Mouse (Mus musculus) MEL (cell line): ENCODE measurements around the gene Slco2a1.

Source experiments
- BHLHE40 ChIP-seq: IDR thresholded peaks from 2 replicates; pipeline ENCODE4 v1.6.1; 2012; ENCODE audit warnings: low read depth, mild to moderate bottlenecking, inconsistent platforms, low read length, improper control_type of control experiment, borderline replicate concordance
- CTCF ChIP-seq, 3 experiments: IDR thresholded peaks in 2 of 3; conservative IDR thresholded peaks in 1 of 3; 2 replicates each; pipeline ENCODE4 v1.5.1; 2011 to 2012; ENCODE audit warnings: low read length in 3 of 3, low read depth in 2 of 3, mild to moderate bottlenecking in 2 of 3, improper control_type of control experiment in 1 of 3, inconsistent platforms in 1 of 3, mixed read lengths in 1 of 3, moderate library complexity in 1 of 3; ENCODE audit not compliant: control insufficient read depth in 1 of 3, insufficient read depth in 1 of 3, poor library complexity in 1 of 3, severe bottlenecking in 1 of 3
- EP300 ChIP-seq, 2 experiments: IDR thresholded peaks; 2 replicates each; pipeline ENCODE4 v1.6.1; 2011; ENCODE audit warnings: improper control_type of control experiment in 2 of 2, low read length in 2 of 2, low read depth in 1 of 2, mild to moderate bottlenecking in 1 of 2
- ETS1 ChIP-seq: IDR thresholded peaks from 2 replicates; pipeline ENCODE4 v1.6.1; 2012; ENCODE audit warnings: low read depth, mild to moderate bottlenecking, inconsistent platforms, low read length, improper control_type of control experiment, moderate library complexity
- MAX ChIP-seq: IDR thresholded peaks from 2 replicates; pipeline ENCODE4 v1.6.1; 2011; ENCODE audit warnings: low read length, improper control_type of control experiment
- MYC ChIP-seq: IDR thresholded peaks from 2 replicates; pipeline ENCODE4 v1.6.1; 2011; ENCODE audit warnings: low read depth, mild to moderate bottlenecking, low read length, improper control_type of control experiment, moderate library complexity
- NELFE ChIP-seq: IDR thresholded peaks from 2 replicates; pipeline ENCODE4 v1.6.1; 2011; ENCODE audit warnings: low read depth, low read length, improper control_type of control experiment
- POLR2AphosphoS2 ChIP-seq: IDR thresholded peaks from 2 replicates; pipeline ENCODE4 v1.6.1; 2011; ENCODE audit warnings: low read length, improper control_type of control experiment
- UBTF ChIP-seq: IDR thresholded peaks from 2 replicates; pipeline ENCODE4 v1.6.1; 2012; ENCODE audit warnings: low read depth, mild to moderate bottlenecking, inconsistent platforms, low read length, improper control_type of control experiment, moderate library complexity, borderline replicate concordance; ENCODE audit not compliant: insufficient read depth

- TF ChIP-seq EP300 (IDR thresholded peaks at IDR 0.05; ENCODE audit: low read depth in 1 of 2, low read length in 2 of 2) = no peak
- no peak for TF ChIP-seq MYC
- no peak for TF ChIP-seq UBTF
- no peak for TF ChIP-seq MAX
- TF ChIP-seq CTCF (IDR thresholded peaks at IDR 0.05 in 2 of 3, conservative IDR thresholded peaks at IDR 0.05 in 1 of 3; ENCODE audit: control insufficient read depth in 1 of 3, insufficient read depth in 1 of 3, low read depth in 2 of 3, low read length in 3 of 3, poor library complexity in 1 of 3, severe bottlenecking in 1 of 3) = no peak
- TF ChIP-seq NELFE = no peak
- no peak for TF ChIP-seq POLR2AphosphoS2
- no peak for TF ChIP-seq BHLHE40
- no peak for TF ChIP-seq ETS1
These were observed 15.8 kb downstream of the Slco2a1 start for GRCm38 (mm10) chr9:103004343-103004742.
